Mouse (Mus musculus) erythroblast, embryonic 14.5 days (primary cell): Measurements from ENCODE around the gene Spef2.

Source experiments
- GATA1 ChIP-seq: IDR thresholded peaks from 2 replicates; pipeline ENCODE4 v1.6.1; 2012; ENCODE audit warnings: low read length, inconsistent platforms, mixed read lengths
- TAL1 ChIP-seq: IDR thresholded peaks from 3 replicates; pipeline ENCODE4 v1.6.1; 2012; ENCODE audit warnings: low read length, inconsistent platforms, mixed read lengths

DNA sequence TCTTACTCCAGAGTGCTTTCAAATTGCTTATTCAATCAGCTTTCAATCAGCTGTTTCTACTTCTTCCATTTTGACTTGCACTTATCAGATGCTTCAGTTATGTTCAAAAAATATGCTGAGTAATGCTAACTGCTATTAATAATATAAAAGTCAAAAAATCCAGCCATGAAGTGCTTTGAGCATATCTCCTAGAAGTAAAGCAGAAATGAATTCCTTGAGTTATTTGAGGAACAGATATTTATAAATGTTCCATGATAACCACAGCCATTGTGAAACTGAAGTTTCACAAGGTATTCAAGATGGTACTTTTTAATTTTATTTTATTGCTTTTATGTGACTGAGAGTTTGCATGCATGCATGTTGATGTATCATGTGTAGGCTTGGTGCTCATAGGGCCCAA, 18.4 kb upstream of the Spef2 start:
- no peak for TF ChIP-seq TAL1
- no peak for TF ChIP-seq GATA1
